Comparison of ENCODE assay signal across 8 mouse cellular contexts in genomic region chr11:59964163-59964758, GRCm38 (mm10). TPM values are rescaled to one million over a fixed set of nuclear protein-coding genes. Genes with fewer than 3 reads are reported as not detected.
DNase-seq lines count a peak whose midpoint lies in the region; ATAC-seq and TF ChIP-seq lines count a peak whose summit lies in the region.

No protein-coding gene starts in this region.

- TF ChIP-seq CTCF in liver, adult 2 months (IDR thresholded peaks at IDR 0.05; ENCODE audit: low read depth, low read length), result no peak
- no peak for TF ChIP-seq CTCF in lung, postnatal 0 days (IDR thresholded peaks at IDR 0.05)

- DNase-seq in liver, adult 2 months (ENCODE audit: extremely low read depth, low read depth, low spot score), result no peak
- no peak for DNase-seq in liver
- DNase-seq in adrenal gland, postnatal 14 days, result peak; percentile 60
- peak; percentile 46 for DNase-seq in induced T-regulatory cell, adult 2 months (ENCODE audit: low read depth)
- no peak for DNase-seq in lung, postnatal 0 days (ENCODE audit: low spot score)
- no peak for DNase-seq in gastrocnemius, postnatal 4 days (ENCODE audit: low spot score in 2 of 2)

- no peak for TF ChIP-seq EP300 in lung, postnatal 0 days (IDR thresholded peaks at IDR 0.05)

- H3K9me3 ChIP-seq in erythroblast, embryonic 14.5 days (ENCODE audit: control insufficient read depth, low read length), result peaks cover 5% of the 10 kb centered on the region; the same call in 1 of the 2 replicates
- no peaks in the 10 kb centered on the region for H3K9me3 ChIP-seq in lung, postnatal 0 days (ENCODE audit: low read length)
- H3K9me3 ChIP-seq in stomach, embryonic 15.5 days, result no peaks in the 10 kb centered on the region

- no peaks in the 10 kb centered on the region; the same call in 1 of the 2 replicates for H3K4me1 ChIP-seq in liver, adult 2 months (ENCODE audit: control insufficient read depth, insufficient read depth, low read length)
- H3K4me1 ChIP-seq in erythroblast, embryonic 14.5 days (ENCODE audit: control insufficient read depth), result peaks cover 30% of the 10 kb centered on the region
- H3K4me1 ChIP-seq in lung, postnatal 0 days (ENCODE audit: insufficient read depth, low read depth, low read length), result peaks cover 14% of the 10 kb centered on the region
- H3K4me1 ChIP-seq in stomach, embryonic 15.5 days, result peaks cover 19% of the 10 kb centered on the region

- peak overlapping the region; percentile 68 for H3K9ac ChIP-seq in liver, adult 2 months (ENCODE audit: low read depth, low read length)
- H3K9ac ChIP-seq in lung, postnatal 0 days (replicated peaks; ENCODE audit: low read depth), result peak overlapping the region; percentile 59
- peak overlapping the region; percentile 49 for H3K9ac ChIP-seq in stomach, embryonic 15.5 days

- no peaks in the 10 kb centered on the region for H3K27me3 ChIP-seq in liver, adult 2 months (ENCODE audit: control insufficient read depth, insufficient read depth, low read length)
- H3K27me3 ChIP-seq in erythroblast, embryonic 14.5 days (ENCODE audit: control insufficient read depth), result peaks cover 41% of the 10 kb centered on the region
- 0 out of 2 replicates have a peak, but pooled peaks cover 3% of the 10 kb centered on the region for H3K27me3 ChIP-seq in lung, postnatal 0 days (replicated peaks; ENCODE audit: insufficient read depth, low read length)
- H3K27me3 ChIP-seq in stomach, embryonic 15.5 days (replicated peaks), result peaks cover 13% of the 10 kb centered on the region

- 11% methylated on average over 33 of the region's 33 CpGs for WGBS in liver, adult 2 months
- WGBS in lung, postnatal 0 days, result 2% methylated on average over 33 of the region's 33 CpGs
- whole genome bisulfite sequencing in stomach, embryonic 15.5 days, result 2% methylated on average over 33 of the region's 33 CpGs

- no peaks in the 10 kb centered on the region for H3K36me3 ChIP-seq in liver, adult 2 months (ENCODE audit: control insufficient read depth, insufficient read depth, low read length)
- H3K36me3 ChIP-seq in erythroblast, embryonic 14.5 days (ENCODE audit: control insufficient read depth), result peaks cover 32% of the 10 kb centered on the region
- no peaks in the 10 kb centered on the region; the same call in 1 of the 2 replicates for H3K36me3 ChIP-seq in lung, postnatal 0 days (ENCODE audit: insufficient read depth, low read length)
- peaks cover 14% of the 10 kb centered on the region for H3K36me3 ChIP-seq in stomach, embryonic 15.5 days

- no peak for TF ChIP-seq POLR2A in liver, adult 2 months (IDR thresholded peaks at IDR 0.05; ENCODE audit: extremely low read depth, insufficient read depth, low read length)

- no peak overlapping the region for H3K27ac ChIP-seq in liver, adult 2 months (replicated peaks; ENCODE audit: insufficient read depth, low read depth, low read length)
- H3K27ac ChIP-seq in lung, postnatal 0 days (ENCODE audit: low read length), result 0 out of 2 replicates have a peak overlapping the region, but pooled peaks have one; percentile 89
- peak overlapping the region; percentile 78; the same call in 1 of the 2 replicates for H3K27ac ChIP-seq in stomach, embryonic 15.5 days

- peak overlapping the region; percentile 91 for H3K4me2 ChIP-seq in lung, postnatal 0 days (replicated peaks; ENCODE audit: low read depth, low read length)
- H3K4me2 ChIP-seq in stomach, embryonic 15.5 days, result peak overlapping the region; percentile 98

- no peaks in the 10 kb centered on the region for H3K79me2 ChIP-seq in liver, adult 2 months (ENCODE audit: control insufficient read depth, insufficient read depth, low read length)

- no peak for ATAC-seq in lung, postnatal 0 days
- ATAC-seq in stomach, embryonic 15.5 days (ENCODE audit: insufficient read depth, low FRiP score, low read depth), result 0 out of 2 replicates have a peak, but pooled peaks have one; percentile 5

- H3K4me3 ChIP-seq in liver, adult 2 months (ENCODE audit: insufficient read depth, low read depth, low read length), result peak overlapping the region; percentile 50
- H3K4me3 ChIP-seq in erythroblast, embryonic 14.5 days (replicated peaks), result peak overlapping the region; percentile 61
- H3K4me3 ChIP-seq in lung, postnatal 0 days (ENCODE audit: low read depth, low read length), result peak overlapping the region; percentile 51
- H3K4me3 ChIP-seq in stomach, embryonic 15.5 days (replicated peaks), result peak overlapping the region; percentile 51

RNA-seq across cellular contexts. Expression of gene Rasd1, which starts 0.5 kb away (rescaled TPM):
- total RNA-seq in liver, adult 2 months (2014; rRNA removed), result 0.13 and 0.18 TPM in 2 replicates
- polyA plus RNA-seq in liver, adult 2 months (2012; rRNA removed), result 0.15 TPM in 2 replicates
- total RNA-seq in adrenal gland, postnatal 14 days (2021), result 29.0 and 38.0 TPM in 2 replicates
- polyA plus RNA-seq in erythroblast, embryonic 14.5 days (2012), result not detected in 2 replicates
- polyA plus RNA-seq in lung, postnatal 0 days (2015; fragmentation: Nextera tagmentation; extraction: Ambion mirVana), result 3.3 and 4.0 TPM in 2 replicates
- 2.8 and 3.2 TPM in 2 replicates for polyA plus RNA-seq in stomach, embryonic 15.5 days (2015; fragmentation: Nextera tagmentation; extraction: Ambion mirVana)
- total RNA-seq in gastrocnemius, postnatal 4 days (2021), result 1 to 10 TPM; 2.2 to 3.4 TPM

RNA-seq across cellular contexts. Expression of gene Med9, which starts 16.3 kb away (rescaled TPM):
- 4.2 and 4.4 TPM in 2 replicates for total RNA-seq in liver, adult 2 months (2014; rRNA removed)
- polyA plus RNA-seq in liver, adult 2 months (2012; rRNA removed), result 7.3 and 7.8 TPM in 2 replicates
- 27.0 and 27.8 TPM in 2 replicates for total RNA-seq in adrenal gland, postnatal 14 days (2021)
- polyA plus RNA-seq in erythroblast, embryonic 14.5 days (2012), result 4.1 and 5.4 TPM in 2 replicates
- 29.0 and 31.3 TPM in 2 replicates for polyA plus RNA-seq in lung, postnatal 0 days (2015; fragmentation: Nextera tagmentation; extraction: Ambion mirVana)
- polyA plus RNA-seq in stomach, embryonic 15.5 days (2015; fragmentation: Nextera tagmentation; extraction: Ambion mirVana), result 36.6 and 38.4 TPM in 2 replicates
- total RNA-seq in gastrocnemius, postnatal 4 days (2021), result 10 to 100 TPM; 20.1 to 21.9 TPM

Comparison
In these comparisons a context has a peak if more than half of its experiments do, and no peak if none do; other contexts are left out.
1. DNase-seq: peak in adrenal gland, postnatal 14 days (single experiment) and induced T-regulatory cell, adult 2 months (single experiment); none in liver, adult 2 months (single experiment), liver (single experiment), lung, postnatal 0 days (single experiment) and gastrocnemius, postnatal 4 days (0 of 2).
2. Peak in every context shown above with its lines, with median percentiles within 50 percentile points of each other: H3K4me3 ChIP-seq and H3K9ac ChIP-seq.